Mouse (Mus musculus): ENCODE results near the gene Tcp10a.

- no peak for TF ChIP-seq CTCF (IDR thresholded peaks at IDR 0.05; ENCODE audit: insufficient read depth, low read depth, low read length)
- no peak for TF ChIP-seq POLR2A (IDR thresholded peaks at IDR 0.05; ENCODE audit: insufficient read depth, low read depth, low read length)
Observed at GRCm38 (mm10) chr17:7292012-7292684, 32.3 kb upstream of the Tcp10a start.

Data from olfactory bulb, adult 2 months (tissue).